Mouse (Mus musculus) brain, embryonic 14.5 days (tissue): ENCODE measurements at regions not wholly inside any gene's neighbourhood (a gene's known extent, or its start where the extent isn't known, plus 50 kb on each side); places are given as distances from the start of the nearest gene placed in this dataset.

Experiments used
- CTCF ChIP-seq: fragments of 200-500 bp; IDR thresholded peaks from 2 replicates; pipeline ENCODE4 v1.5.1; 2012; ENCODE audit warnings: inconsistent platforms, mild to moderate bottlenecking, moderate library complexity, borderline replicate concordance; ENCODE audit not compliant: insufficient read depth, insufficient read length; ENCODE audit errors: extremely low read depth
- POLR2A ChIP-seq: fragments of 200-500 bp; IDR thresholded peaks from 2 replicates; pipeline ENCODE4 v1.6.1; 2012; ENCODE audit warnings: mild to moderate bottlenecking, inconsistent platforms, borderline replicate concordance; ENCODE audit not compliant: poor library complexity, insufficient read depth, insufficient read length, severe bottlenecking; ENCODE audit errors: extremely low read depth

DNA sequence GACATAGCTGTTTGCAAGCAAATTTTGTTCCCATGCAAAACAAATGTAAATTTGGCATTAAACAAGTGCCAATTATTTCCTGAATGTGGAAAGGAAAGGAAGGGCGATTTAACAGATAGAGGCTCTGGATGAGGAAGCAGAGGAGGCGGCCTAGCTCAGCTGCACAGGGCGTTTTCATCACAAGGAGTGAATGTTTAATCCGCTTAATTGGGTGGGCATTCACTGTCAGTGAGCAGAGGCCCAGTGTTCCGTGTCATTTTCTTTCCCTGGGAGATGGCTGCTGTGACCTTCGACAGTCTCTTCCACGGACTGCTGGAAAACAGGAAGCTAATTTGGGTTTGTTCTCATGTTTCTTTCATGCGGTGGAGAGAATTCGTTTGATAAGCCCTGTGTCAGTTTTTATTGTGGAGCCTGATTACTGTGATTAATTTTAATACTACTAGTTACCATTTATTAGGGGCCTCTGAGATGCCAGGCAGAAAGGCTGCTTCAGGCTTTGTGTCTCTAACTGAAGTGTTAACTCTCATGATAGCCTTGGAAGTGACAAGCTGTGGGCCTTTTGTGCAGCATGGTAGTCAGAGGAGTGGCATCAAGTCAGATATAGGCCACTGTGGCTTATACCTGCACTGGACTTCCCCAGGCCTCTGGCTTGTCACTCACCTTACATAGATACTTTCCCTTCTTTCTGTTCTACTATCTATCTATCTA lies 700.6 kb upstream of the Tmpo start:
- no peak for TF ChIP-seq CTCF
- no peak for TF ChIP-seq POLR2A
